Mouse (Mus musculus): Measurements from ENCODE around the gene Pola2. TPM values are rescaled to one million over a fixed set of nuclear protein-coding genes. Genes with fewer than 3 reads are reported as not detected.

Gene Pola2
- 2.9 TPM for polyA plus RNA-seq (2014; fragmentation: Illumina TruSeq; extraction: RNeasy Lipid Tissue Mini Kit (QIAGEN cat#74804); ENCODE audit: low read depth, low replicate concordance)

GRCm38 (mm10) chr19:5963883-5964562 lies at the start of gene Pola2:
Gene Pola2 (minus strand): TSS chr19:5964202.

GRCm38 (mm10) chr19:5986043-5986442 lies 22.0 kb upstream of the Pola2 start, which contains the start of gene Slc22a20:
Gene Slc22a20 (minus strand): TSS chr19:5986143.

GRCm38 (mm10) chr19:5924713-5925093 lies 39.3 kb downstream of the Pola2 start, which contains the start of gene Cdc42ep2:
Gene Cdc42ep2 (minus strand): TSS chr19:5924816.

GRCm38 (mm10) chr19:5913007-5913719 lies 50.8 kb downstream of the Pola2 start, which contains the start of gene Dpf2:
Gene Dpf2 (minus strand): TSS chr19:5913010.

DNA sequence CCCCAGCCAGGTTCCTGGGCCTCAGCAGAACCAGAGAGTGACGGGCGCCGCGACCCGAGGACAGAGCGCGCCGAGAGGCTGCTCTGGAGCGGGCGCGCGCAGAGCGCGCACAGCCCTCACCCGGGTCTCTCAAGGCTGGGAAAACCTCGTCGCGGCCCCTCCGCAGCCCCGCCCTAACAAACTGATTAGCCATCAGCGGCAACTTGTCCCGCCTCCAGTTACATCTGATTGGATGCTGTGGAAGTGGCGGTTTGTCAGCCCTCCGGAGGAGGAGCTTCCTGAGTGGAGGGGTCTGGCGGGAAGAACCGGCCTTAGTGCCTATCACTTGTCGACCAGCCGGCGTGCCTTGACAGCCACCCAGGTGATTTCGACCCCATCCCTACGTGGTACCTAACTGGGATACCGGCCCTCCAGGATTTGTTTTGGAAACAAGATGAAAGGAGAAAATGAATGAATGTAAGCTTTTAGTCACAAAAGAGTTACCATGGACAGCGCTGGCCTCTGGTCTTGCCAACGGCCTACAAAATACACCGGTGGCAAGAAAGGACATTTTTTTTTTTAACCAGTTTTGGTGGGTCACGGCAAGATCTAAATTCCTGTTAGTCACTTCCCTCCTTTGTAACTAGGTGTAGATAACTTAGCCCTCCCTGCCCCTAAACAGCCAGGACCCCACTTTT lies 69.9 kb downstream of the Pola2 start, which contains the start of gene Tigd3:
Gene Tigd3, minus strand, starts transcription at position 148 of the 677 bp plus-strand sequence.

Other genes with a start within 250 kb of the Pola2 start
- 0.69 TPM for gene Ehbp1l1, start 237.9 kb downstream of the Pola2 start, polyA plus RNA-seq (2014; fragmentation: Illumina TruSeq; extraction: RNeasy Lipid Tissue Mini Kit (QIAGEN cat#74804); ENCODE audit: low read depth, low replicate concordance)
- 0.45 TPM for gene Fam89b, start 234.5 kb downstream of the Pola2 start, polyA plus RNA-seq (2014; fragmentation: Illumina TruSeq; extraction: RNeasy Lipid Tissue Mini Kit (QIAGEN cat#74804); ENCODE audit: low read depth, low replicate concordance)
- 0.32 TPM for gene Ltbp3, start 223.3 kb downstream of the Pola2 start, polyA plus RNA-seq (2014; fragmentation: Illumina TruSeq; extraction: RNeasy Lipid Tissue Mini Kit (QIAGEN cat#74804); ENCODE audit: low read depth, low replicate concordance)
- 1.4 TPM for gene Scyl1, start 192.8 kb downstream of the Pola2 start, polyA plus RNA-seq (2014; fragmentation: Illumina TruSeq; extraction: RNeasy Lipid Tissue Mini Kit (QIAGEN cat#74804); ENCODE audit: low read depth, low replicate concordance)
- gene Frmd8, start 88.9 kb downstream of the Pola2 start, polyA plus RNA-seq (2014; fragmentation: Illumina TruSeq; extraction: RNeasy Lipid Tissue Mini Kit (QIAGEN cat#74804); ENCODE audit: low read depth, low replicate concordance), result 1.5 TPM
- gene Slc25a45, start 86.4 kb downstream of the Pola2 start, polyA plus RNA-seq (2014; fragmentation: Illumina TruSeq; extraction: RNeasy Lipid Tissue Mini Kit (QIAGEN cat#74804); ENCODE audit: low read depth, low replicate concordance), result 7.7 TPM
- not detected for gene Tigd3, start 70.1 kb downstream of the Pola2 start, polyA plus RNA-seq (2014; fragmentation: Illumina TruSeq; extraction: RNeasy Lipid Tissue Mini Kit (QIAGEN cat#74804); ENCODE audit: low read depth, low replicate concordance)
- 7.4 TPM for gene Dpf2, start 51.2 kb downstream of the Pola2 start, polyA plus RNA-seq (2014; fragmentation: Illumina TruSeq; extraction: RNeasy Lipid Tissue Mini Kit (QIAGEN cat#74804); ENCODE audit: low read depth, low replicate concordance)
- 0.56 TPM for gene Cdc42ep2, start 39.4 kb downstream of the Pola2 start, polyA plus RNA-seq (2014; fragmentation: Illumina TruSeq; extraction: RNeasy Lipid Tissue Mini Kit (QIAGEN cat#74804); ENCODE audit: low read depth, low replicate concordance)
- gene Slc22a20, start 21.9 kb upstream of the Pola2 start, polyA plus RNA-seq (2014; fragmentation: Illumina TruSeq; extraction: RNeasy Lipid Tissue Mini Kit (QIAGEN cat#74804); ENCODE audit: low read depth, low replicate concordance), result not detected
- gene Capn1, start 51.7 kb upstream of the Pola2 start, polyA plus RNA-seq (2014; fragmentation: Illumina TruSeq; extraction: RNeasy Lipid Tissue Mini Kit (QIAGEN cat#74804); ENCODE audit: low read depth, low replicate concordance), result 0.82 TPM
- gene Syvn1, start 82.4 kb upstream of the Pola2 start, polyA plus RNA-seq (2014; fragmentation: Illumina TruSeq; extraction: RNeasy Lipid Tissue Mini Kit (QIAGEN cat#74804); ENCODE audit: low read depth, low replicate concordance), result 2.7 TPM
- gene Mrpl49, start 93.6 kb upstream of the Pola2 start, polyA plus RNA-seq (2014; fragmentation: Illumina TruSeq; extraction: RNeasy Lipid Tissue Mini Kit (QIAGEN cat#74804); ENCODE audit: low read depth, low replicate concordance), result 28.1 TPM
- gene Fau, start 93.6 kb upstream of the Pola2 start, polyA plus RNA-seq (2014; fragmentation: Illumina TruSeq; extraction: RNeasy Lipid Tissue Mini Kit (QIAGEN cat#74804); ENCODE audit: low read depth, low replicate concordance), result 75.1 TPM
- gene Znhit2, start 97.0 kb upstream of the Pola2 start, polyA plus RNA-seq (2014; fragmentation: Illumina TruSeq; extraction: RNeasy Lipid Tissue Mini Kit (QIAGEN cat#74804); ENCODE audit: low read depth, low replicate concordance), result not detected
- 28.5 TPM for gene Tm7sf2, start 104.2 kb upstream of the Pola2 start, polyA plus RNA-seq (2014; fragmentation: Illumina TruSeq; extraction: RNeasy Lipid Tissue Mini Kit (QIAGEN cat#74804); ENCODE audit: low read depth, low replicate concordance)
- 4.6 TPM for gene Vps51, start 113.0 kb upstream of the Pola2 start, polyA plus RNA-seq (2014; fragmentation: Illumina TruSeq; extraction: RNeasy Lipid Tissue Mini Kit (QIAGEN cat#74804); ENCODE audit: low read depth, low replicate concordance)
- not detected for gene Tmem262, start 115.8 kb upstream of the Pola2 start, polyA plus RNA-seq (2014; fragmentation: Illumina TruSeq; extraction: RNeasy Lipid Tissue Mini Kit (QIAGEN cat#74804); ENCODE audit: low read depth, low replicate concordance)
- gene Gm28374, start 118.1 kb upstream of the Pola2 start, polyA plus RNA-seq (2014; fragmentation: Illumina TruSeq; extraction: RNeasy Lipid Tissue Mini Kit (QIAGEN cat#74804); ENCODE audit: low read depth, low replicate concordance), result not detected
- gene Zfpl1, start 120.8 kb upstream of the Pola2 start, polyA plus RNA-seq (2014; fragmentation: Illumina TruSeq; extraction: RNeasy Lipid Tissue Mini Kit (QIAGEN cat#74804); ENCODE audit: low read depth, low replicate concordance), result 1.1 TPM
- gene Cdca5, start 120.8 kb upstream of the Pola2 start, polyA plus RNA-seq (2014; fragmentation: Illumina TruSeq; extraction: RNeasy Lipid Tissue Mini Kit (QIAGEN cat#74804); ENCODE audit: low read depth, low replicate concordance), result not detected
- not detected for gene AC131692.1, start 130.2 kb upstream of the Pola2 start, polyA plus RNA-seq (2014; fragmentation: Illumina TruSeq; extraction: RNeasy Lipid Tissue Mini Kit (QIAGEN cat#74804); ENCODE audit: low read depth, low replicate concordance)
- not detected for gene Naaladl1, start 141.6 kb upstream of the Pola2 start, polyA plus RNA-seq (2014; fragmentation: Illumina TruSeq; extraction: RNeasy Lipid Tissue Mini Kit (QIAGEN cat#74804); ENCODE audit: low read depth, low replicate concordance)
- gene Sac3d1, start 154.4 kb upstream of the Pola2 start, polyA plus RNA-seq (2014; fragmentation: Illumina TruSeq; extraction: RNeasy Lipid Tissue Mini Kit (QIAGEN cat#74804); ENCODE audit: low read depth, low replicate concordance), result 1.0 TPM
- gene Snx15, start 164.1 kb upstream of the Pola2 start, polyA plus RNA-seq (2014; fragmentation: Illumina TruSeq; extraction: RNeasy Lipid Tissue Mini Kit (QIAGEN cat#74804); ENCODE audit: low read depth, low replicate concordance), result 2.6 TPM
- not detected for gene Batf2, start 176.8 kb upstream of the Pola2 start, polyA plus RNA-seq (2014; fragmentation: Illumina TruSeq; extraction: RNeasy Lipid Tissue Mini Kit (QIAGEN cat#74804); ENCODE audit: low read depth, low replicate concordance)
- gene Arl2, start 177.3 kb upstream of the Pola2 start, polyA plus RNA-seq (2014; fragmentation: Illumina TruSeq; extraction: RNeasy Lipid Tissue Mini Kit (QIAGEN cat#74804); ENCODE audit: low read depth, low replicate concordance), result 0.98 TPM
- gene Majin, start 220.2 kb upstream of the Pola2 start, polyA plus RNA-seq (2014; fragmentation: Illumina TruSeq; extraction: RNeasy Lipid Tissue Mini Kit (QIAGEN cat#74804); ENCODE audit: low read depth, low replicate concordance), result not detected

Data from liver, adult 10 weeks (tissue).